ENCODE assay signal across 18 mouse cellular contexts in genomic region chr14:98626476-98626875, GRCm38 (mm10).
DNase-seq lines count a peak whose midpoint lies in the region; ATAC-seq lines count a peak whose summit lies in the region.
"Had no signal": no experiment of that assay in that cellular context is flagged by ENCODE, and none has a peak within 500 bp of the region (broad histone marks: within the 10 kb centered on the region; RNA-seq: fewer than 3 reads in every experiment).

No protein-coding gene starts in this region.

- no peak for DNase-seq in heart, embryonic 10.5 days (ENCODE audit: low spot score)
- DNase-seq in heart, postnatal 25 days (ENCODE audit: low spot score) = no peak
- no peak for DNase-seq in kidney, adult 18-20 months
- DNase-seq in right cerebral cortex, adult 18-20 months = peak; percentile 3
- DNase-seq in right cerebral cortex, postnatal 10 days (ENCODE audit: low spot score in 2 of 2) = no peak
- peak; percentile 6 for DNase-seq in yolk sac, embryonic 10.5 days (ENCODE audit: low spot score)
- DNase-seq: adrenal gland, adult 8-10 months; cerebellum, adult 9-10 months; embryo, embryonic 11 days; gastrocnemius, postnatal 36 days; kidney, postnatal 36 days; layer of hippocampus, postnatal 36 days; lung, postnatal 14 days; thymus, adult 2 months had no signal

- peak overlapping the region; percentile 31; the same call in 1 of the 2 replicates for H3K27ac ChIP-seq in heart, embryonic 10.5 days
- H3K27ac ChIP-seq in kidney, embryonic 16.5 days (ENCODE audit: low read length) = 0 out of 2 replicates have a peak overlapping the region, but pooled peaks have one; percentile 23
- H3K27ac ChIP-seq: hindbrain, embryonic 12.5 days; intestine, embryonic 15.5 days had no signal

- peak; percentile 65; the same call in 1 of the 2 replicates for ATAC-seq in kidney, embryonic 16.5 days (ENCODE audit: low FRiP score, low TSS enrichment)
- ATAC-seq in megakaryocyte, adult 5-6 weeks (ENCODE audit: poor library complexity, severe bottlenecking) = no peak
- ATAC-seq: intestine, embryonic 15.5 days had no signal

- intact Hi-C loops in heart, postnatal 25 days (cut with DNase I) = no loop called here

- H3K9ac ChIP-seq in kidney, embryonic 16.5 days (replicated peaks; ENCODE audit: low read length) = no peak overlapping the region
- H3K9ac ChIP-seq: hindbrain, embryonic 12.5 days; intestine, embryonic 15.5 days had no signal

- no peaks in the 10 kb centered on the region for H3K9me3 ChIP-seq in heart, embryonic 10.5 days
- H3K9me3 ChIP-seq in kidney, embryonic 16.5 days (ENCODE audit: low read length) = no peaks in the 10 kb centered on the region
- H3K9me3 ChIP-seq: hindbrain, embryonic 12.5 days; intestine, embryonic 15.5 days had no signal

- 30% methylated on average over 7 of the region's 7 CpGs for WGBS in heart, embryonic 10.5 days
- WGBS in kidney, embryonic 16.5 days = 39% methylated on average over 7 of the region's 7 CpGs

- H3K27me3 ChIP-seq in heart, embryonic 10.5 days (ENCODE audit: insufficient read depth, poor library complexity, severe bottlenecking) = no peaks in the 10 kb centered on the region
- H3K27me3 ChIP-seq in kidney, embryonic 16.5 days (ENCODE audit: insufficient read depth, low read length) = no peaks in the 10 kb centered on the region
- H3K27me3 ChIP-seq: hindbrain, embryonic 12.5 days; intestine, embryonic 15.5 days had no signal

- peaks cover 5% of the 10 kb centered on the region; the same call in 1 of the 2 replicates for H3K4me1 ChIP-seq in heart, embryonic 10.5 days
- no peaks in the 10 kb centered on the region for H3K4me1 ChIP-seq in kidney, embryonic 16.5 days (ENCODE audit: insufficient read depth, low read length)
- H3K4me1 ChIP-seq: hindbrain, embryonic 12.5 days; intestine, embryonic 15.5 days had no signal

- no peak overlapping the region for H3K4me3 ChIP-seq in heart, embryonic 10.5 days
- no peak overlapping the region for H3K4me3 ChIP-seq in kidney, embryonic 16.5 days (ENCODE audit: low read length)
- H3K4me3 ChIP-seq: hindbrain, embryonic 12.5 days; intestine, embryonic 15.5 days had no signal

- no peak overlapping the region for H3K4me2 ChIP-seq in kidney, embryonic 16.5 days (replicated peaks; ENCODE audit: low read depth, low read length)
- H3K4me2 ChIP-seq: hindbrain, embryonic 12.5 days; intestine, embryonic 15.5 days had no signal

- no peaks in the 10 kb centered on the region for H3K36me3 ChIP-seq in heart, embryonic 10.5 days
- H3K36me3 ChIP-seq in kidney, embryonic 16.5 days (ENCODE audit: insufficient read depth, low read length) = no peaks in the 10 kb centered on the region
- H3K36me3 ChIP-seq: hindbrain, embryonic 12.5 days; intestine, embryonic 15.5 days had no signal

Comparison
In these comparisons a context has a peak if more than half of its experiments do, and no peak if none do; other contexts are left out.
1. DNase-seq: peak in right cerebral cortex, adult 18-20 months (single experiment) and yolk sac, embryonic 10.5 days (single experiment); none in heart, embryonic 10.5 days (single experiment), heart, postnatal 25 days (single experiment), kidney, adult 18-20 months (single experiment) and right cerebral cortex, postnatal 10 days (0 of 2).